Mouse (Mus musculus) ES-Bruce4 (cell line): ENCODE data around the gene Fshb.

Source experiments
- CTCF ChIP-seq: IDR thresholded peaks from one replicate; pipeline ENCODE4 v1.8.1; 2011; ENCODE audit warnings: low read depth, low read length
- POLR2A ChIP-seq: IDR thresholded peaks from one replicate; pipeline ENCODE4 v1.8.1; 2011; ENCODE audit warnings: low read length; ENCODE audit not compliant: insufficient read depth

DNA sequence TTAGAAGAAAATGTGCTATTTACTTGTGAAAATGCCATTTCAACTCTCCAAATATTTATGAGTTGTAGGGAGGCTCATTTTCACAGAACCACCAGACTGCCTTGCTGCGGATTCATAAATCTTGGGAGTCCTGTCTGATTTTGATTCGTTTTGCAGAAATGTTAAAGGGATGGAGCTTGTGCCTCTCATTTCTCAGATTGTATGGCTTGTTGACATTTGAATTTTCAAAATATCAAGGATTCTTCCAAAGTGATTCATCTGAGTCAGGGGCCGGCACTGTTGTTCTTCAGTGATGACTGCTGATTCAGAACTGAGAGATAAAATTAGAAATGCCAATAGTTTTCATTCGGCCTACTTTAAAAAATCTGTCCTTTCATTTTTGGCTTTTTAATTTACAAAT lies 18.6 kb downstream of the Fshb start:
- TF ChIP-seq POLR2A (no peak), CTCF (no peak)
